ENCODE assay signal across 27 mouse cellular contexts in the genomic region with DNA sequence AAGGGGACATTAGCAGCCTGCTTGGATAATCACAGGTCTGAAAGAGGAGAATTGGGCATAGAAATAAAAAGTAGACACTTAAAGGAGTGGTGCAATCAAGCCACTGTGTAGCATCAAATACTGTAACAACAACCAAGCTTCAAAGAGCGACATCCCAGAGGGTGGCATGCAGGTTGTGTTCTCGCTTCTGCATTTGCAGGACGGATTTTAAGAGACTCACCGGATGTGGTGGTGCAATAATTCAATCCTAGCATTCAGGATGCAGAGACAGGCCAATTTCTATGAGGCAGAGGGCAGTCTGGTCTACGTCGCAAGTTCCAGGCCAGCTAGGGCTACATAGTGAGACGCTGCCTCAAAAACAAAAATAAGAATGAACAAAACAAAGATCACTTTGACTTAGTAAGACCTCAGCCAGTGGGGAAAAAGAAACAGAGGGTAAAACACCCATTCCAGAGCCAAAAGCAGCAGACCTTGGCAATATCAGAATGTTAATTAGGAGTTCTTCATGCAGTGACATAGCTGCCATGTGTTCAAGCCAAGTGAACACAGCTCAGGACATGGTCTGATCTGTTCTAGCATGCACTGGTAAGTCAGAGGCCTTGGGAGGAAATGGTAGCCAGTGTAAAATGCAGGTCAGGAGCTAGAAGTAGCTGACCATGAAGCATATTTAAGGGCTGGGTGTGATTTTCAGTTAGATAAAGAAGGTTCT.
DNase-seq lines count a peak whose midpoint lies in the region; ATAC-seq and TF ChIP-seq lines count a peak whose summit lies in the region.
"Had no signal": no experiment of that assay in that cellular context is flagged by ENCODE, and none has a peak within 500 bp of the region (broad histone marks: within the 10 kb centered on the region; RNA-seq: fewer than 3 reads in every experiment).

No protein-coding gene starts in this region.

- H3K4me3 ChIP-seq in forebrain, embryonic 13.5 days, result no peak overlapping the region
- no peak overlapping the region for H3K4me3 ChIP-seq in forebrain, embryonic 12.5 days (replicated peaks)
- no peak overlapping the region for H3K4me3 ChIP-seq in left cerebral cortex, adult 2 months
- H3K4me3 ChIP-seq: embryonic facial prominence, embryonic 13.5 days; erythroblast, embryonic 14.5 days; heart, embryonic 15.5 days; limb, embryonic 13.5 days; midbrain, embryonic 10.5 days; myocyte; neural tube, embryonic 13.5 days; stomach, embryonic 15.5 days had no signal

- 92% methylated on average over 7 of the region's 7 CpGs for WGBS in forebrain, embryonic 13.5 days
- WGBS in forebrain, embryonic 12.5 days, result 94% methylated on average over 7 of the region's 7 CpGs

- H3K9ac ChIP-seq in forebrain, embryonic 13.5 days, result no peak overlapping the region
- no peak overlapping the region for H3K9ac ChIP-seq in forebrain, embryonic 12.5 days
- H3K9ac ChIP-seq: embryonic facial prominence, embryonic 13.5 days; heart, embryonic 15.5 days; hindbrain, embryonic 14.5 days; limb, embryonic 13.5 days; liver, embryonic 14.5 days; lung, embryonic 14.5 days; neural tube, embryonic 13.5 days; stomach, embryonic 15.5 days had no signal

- DNase-seq in left cerebral cortex, adult 2 months (ENCODE audit: extremely low spot score in 1 of 2, low spot score in 2 of 2), result no peak
- DNase-seq in left cerebral cortex, adult 8-10 months (ENCODE audit: low spot score in 2 of 2), result no peak
- DNase-seq in MN1 (ENCODE audit: low spot score), result no peak
- no peak for DNase-seq in adrenal gland, adult (ENCODE audit: inconsistent age in 2 of 2, low spot score in 1 of 2)
- DNase-seq: adrenal gland, adult 8-10 months; cerebellum, adult 18-20 months; cerebellum, postnatal 14 days; heart, postnatal 36 days; kidney, postnatal 14 days; layer of hippocampus, postnatal 36 days; lung, postnatal 4 days; thymus, postnatal 4 days had no signal

- no peak for ATAC-seq in forebrain, embryonic 13.5 days
- no peak for ATAC-seq in forebrain, embryonic 12.5 days (ENCODE audit: low FRiP score)
- ATAC-seq in granulocyte monocyte progenitor cell, adult 5-6 weeks (replicated peaks; ENCODE audit: poor library complexity, severe bottlenecking), result peak; percentile 71
- ATAC-seq: midbrain, embryonic 16.5 days had no signal

- H3K36me3 ChIP-seq in forebrain, embryonic 13.5 days (ENCODE audit: poor library complexity, severe bottlenecking), result peaks cover 20% of the 10 kb centered on the region; the same call in 1 of the 2 replicates
- peaks cover 6% of the 10 kb centered on the region; the same call in 1 of the 2 replicates for H3K36me3 ChIP-seq in forebrain, embryonic 12.5 days (replicated peaks)
- H3K36me3 ChIP-seq: heart, embryonic 15.5 days; stomach, embryonic 15.5 days had no signal

- no peak for TF ChIP-seq CTCF in left cerebral cortex, adult 2 months (IDR thresholded peaks at IDR 0.05)

- peaks cover 87% of the 10 kb centered on the region for H3K4me1 ChIP-seq in forebrain, embryonic 13.5 days
- H3K4me1 ChIP-seq in forebrain, embryonic 12.5 days, result peaks cover 35% of the 10 kb centered on the region
- H3K4me1 ChIP-seq: heart, embryonic 15.5 days; stomach, embryonic 15.5 days had no signal

- no peak overlapping the region for H3K4me2 ChIP-seq in forebrain, embryonic 13.5 days
- no peak overlapping the region for H3K4me2 ChIP-seq in forebrain, embryonic 12.5 days
- H3K4me2 ChIP-seq: embryonic facial prominence, embryonic 13.5 days; heart, embryonic 15.5 days; hindbrain, embryonic 14.5 days; limb, embryonic 13.5 days; lung, embryonic 14.5 days; neural tube, embryonic 13.5 days; stomach, embryonic 15.5 days had no signal

- H3K27ac ChIP-seq in forebrain, embryonic 13.5 days, result peak overlapping the region; percentile 28
- no peak overlapping the region for H3K27ac ChIP-seq in forebrain, embryonic 12.5 days
- peak overlapping the region; percentile 60 for H3K27ac ChIP-seq in left cerebral cortex, adult 2 months
- H3K27ac ChIP-seq: embryonic facial prominence, embryonic 13.5 days; heart, embryonic 15.5 days; hindbrain, embryonic 14.5 days; limb, embryonic 13.5 days; liver, embryonic 14.5 days; midbrain, embryonic 10.5 days; neural tube, embryonic 13.5 days; stomach, embryonic 15.5 days had no signal

- intact Hi-C loops in left cerebral cortex, adult 2 months (cut with DNase I), result no loop called here

- no peaks in the 10 kb centered on the region for H3K9me3 ChIP-seq in forebrain, embryonic 13.5 days (replicated peaks)
- H3K9me3 ChIP-seq in forebrain, embryonic 12.5 days, result no peaks in the 10 kb centered on the region
- H3K9me3 ChIP-seq: embryonic facial prominence, embryonic 13.5 days; heart, embryonic 15.5 days; limb, embryonic 13.5 days; midbrain, embryonic 10.5 days; neural tube, embryonic 13.5 days; stomach, embryonic 15.5 days had no signal

- H3K27me3 ChIP-seq in forebrain, embryonic 13.5 days, result no peaks in the 10 kb centered on the region
- no peaks in the 10 kb centered on the region for H3K27me3 ChIP-seq in forebrain, embryonic 12.5 days
- H3K27me3 ChIP-seq: embryonic facial prominence, embryonic 13.5 days; heart, embryonic 15.5 days; limb, embryonic 13.5 days; neural tube, embryonic 13.5 days; stomach, embryonic 15.5 days had no signal
